Mouse (Mus musculus) hindbrain, embryonic 14.5 days (tissue): ENCODE data around the gene Nt5e. TPM values are rescaled to one million over a fixed set of nuclear protein-coding genes. Genes with fewer than 3 reads are reported as not detected.

ENCODE experiments used
- ATAC-seq: fragments of 200-750 bp; cut with Nextera tagmentation; 2 replicates; pipeline ENCODE4 v1.8.0; 2017; ENCODE audit warnings: moderate number of reproducible peaks, mild to moderate bottlenecking, moderate TSS enrichment, moderate library complexity; ENCODE audit not compliant: low FRiP score
- DNase-seq: peaks from one replicate; pipeline ENCODE4 v3.0.0-alpha.2; 2015; ENCODE audit warnings: low spot score
- H3K27ac ChIP-seq: fragments of 300-500 bp; sonication (generic); 2 replicates; pipeline ENCODE4 v1.5.1; 2014; ENCODE audit warnings: mild to moderate bottlenecking, moderate library complexity
- H3K27me3 ChIP-seq: fragments of 300-500 bp; sonication (generic); 2 replicates; pipeline ENCODE4 v1.6.1; 2014; ENCODE audit warnings: mild to moderate bottlenecking, low read length, mixed read lengths; ENCODE audit not compliant: control insufficient read depth, insufficient read depth
- H3K36me3 ChIP-seq: fragments of 300-500 bp; sonication (generic); replicated peaks from 2 replicates; pipeline ENCODE4 v1.6.1; 2014; ENCODE audit not compliant: control insufficient read depth, insufficient read depth
- H3K4me1 ChIP-seq: fragments of 300-500 bp; sonication (generic); replicated peaks from 2 replicates; pipeline ENCODE4 v1.6.1; 2014; ENCODE audit warnings: antibody characterized with exemption, low read length, mixed read lengths; ENCODE audit not compliant: control insufficient read depth, insufficient read depth
- H3K4me2 ChIP-seq: fragments of 300-500 bp; sonication (generic); replicated peaks from 2 replicates; pipeline ENCODE4 v1.6.1; 2014; ENCODE audit warnings: mild to moderate bottlenecking, moderate library complexity
- H3K4me3 ChIP-seq: fragments of 300-500 bp; sonication (generic); replicated peaks from 2 replicates; pipeline ENCODE4 v1.5.1; 2014; ENCODE audit warnings: mild to moderate bottlenecking, low read length
- H3K9ac ChIP-seq: fragments of 300-500 bp; sonication (generic); 2 replicates; pipeline ENCODE4 v1.6.1; 2014
- H3K9me3 ChIP-seq: fragments of 300-500 bp; sonication (generic); 2 replicates; pipeline ENCODE4 v1.6.1; 2016; ENCODE audit warnings: low read length; ENCODE audit not compliant: control insufficient read depth
- WGBS: fragments of 180-500 bp; shearing (Covaris S2); extraction: QIAGEN DNeasy Blood & Tissue Kit; methylation state at CpG from one replicate; pipeline ENCODE4 v1.1.7; 2014; 5-methylcytosine and 5-hydroxymethylcytosine counted together
- polyA plus RNA-seq: library from polyadenylated mRNA; unstranded; fragments of >200 nt; fragmentation: Nextera tagmentation; extraction: Ambion mirVana; gene quantifications from 2 replicates; pipeline ENCODE4 v1.2.1, GENCODE M21; 2014

The Nt5e gene
- polyA plus RNA-seq, 1 experiment from 2014 or later = 0.86 TPM

DNA sequence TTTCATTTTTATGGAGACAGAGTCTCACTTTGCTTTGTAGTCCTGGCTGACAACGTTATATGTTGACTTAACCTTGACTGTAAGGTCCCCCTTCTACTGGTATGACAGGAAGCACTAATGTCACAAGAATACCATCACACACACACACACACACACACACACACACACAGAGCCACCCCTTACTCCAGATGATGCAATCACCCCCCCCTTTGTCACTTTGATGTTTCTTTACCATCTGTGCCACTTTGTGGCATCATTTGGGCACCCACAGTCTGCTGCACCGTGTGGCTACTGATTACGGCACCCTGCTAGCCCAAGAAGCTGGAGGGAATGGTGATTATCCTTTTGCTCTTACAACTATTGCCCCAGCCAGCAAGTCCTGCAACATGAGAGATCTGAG is 30.2 kb downstream of the Nt5e start:
- Histone ChIP-seq H3K9me3 (no peaks in the 10 kb centered on the region), H3K4me1 (peaks cover 9% of the 10 kb centered on the region; the same call in 1 of the 2 replicates), H3K27me3 (no peaks in the 10 kb centered on the region), H3K4me3 (no peak overlapping the region), H3K36me3 (no peaks in the 10 kb centered on the region), H3K27ac (no peak overlapping the region), H3K9ac (no peak overlapping the region), H3K4me2 (no peak overlapping the region)
- 68% methylated on average over 3 of the region's 3 CpGs for WGBS
- no peak for ATAC-seq
- no peak for DNase-seq

DNA sequence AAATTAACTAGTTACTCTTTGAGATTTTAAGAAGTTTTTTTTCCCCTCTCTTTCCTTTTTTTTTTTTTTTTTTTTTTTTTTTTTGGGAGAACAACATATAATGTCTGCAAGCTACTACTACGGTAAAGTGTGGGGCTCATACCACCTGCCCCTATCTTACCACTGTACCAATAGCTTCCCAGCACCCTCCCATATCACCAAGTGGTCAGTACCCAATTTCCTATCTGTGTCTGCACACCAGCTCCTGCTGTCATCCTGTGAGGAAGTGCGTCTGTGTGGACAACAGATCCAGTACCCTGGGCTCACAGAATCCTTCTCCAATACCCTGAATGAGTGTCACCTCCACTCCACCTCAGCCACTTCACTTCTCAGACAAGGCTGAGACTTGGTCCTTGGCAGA is 32.1 kb downstream of the Nt5e start:
- no peak overlapping the region for H3K27ac ChIP-seq
- no peaks in the 10 kb centered on the region for H3K4me1 ChIP-seq
- DNase-seq = no peak
- no peak overlapping the region for H3K4me3 ChIP-seq
- H3K27me3 ChIP-seq = no peaks in the 10 kb centered on the region
- WGBS = 86% methylated on average over 2 of the region's 2 CpGs
- H3K9me3 ChIP-seq = no peaks in the 10 kb centered on the region
- H3K4me2 ChIP-seq = no peak overlapping the region
- ATAC-seq = no peak
- no peaks in the 10 kb centered on the region for H3K36me3 ChIP-seq
- no peak overlapping the region for H3K9ac ChIP-seq

DNA sequence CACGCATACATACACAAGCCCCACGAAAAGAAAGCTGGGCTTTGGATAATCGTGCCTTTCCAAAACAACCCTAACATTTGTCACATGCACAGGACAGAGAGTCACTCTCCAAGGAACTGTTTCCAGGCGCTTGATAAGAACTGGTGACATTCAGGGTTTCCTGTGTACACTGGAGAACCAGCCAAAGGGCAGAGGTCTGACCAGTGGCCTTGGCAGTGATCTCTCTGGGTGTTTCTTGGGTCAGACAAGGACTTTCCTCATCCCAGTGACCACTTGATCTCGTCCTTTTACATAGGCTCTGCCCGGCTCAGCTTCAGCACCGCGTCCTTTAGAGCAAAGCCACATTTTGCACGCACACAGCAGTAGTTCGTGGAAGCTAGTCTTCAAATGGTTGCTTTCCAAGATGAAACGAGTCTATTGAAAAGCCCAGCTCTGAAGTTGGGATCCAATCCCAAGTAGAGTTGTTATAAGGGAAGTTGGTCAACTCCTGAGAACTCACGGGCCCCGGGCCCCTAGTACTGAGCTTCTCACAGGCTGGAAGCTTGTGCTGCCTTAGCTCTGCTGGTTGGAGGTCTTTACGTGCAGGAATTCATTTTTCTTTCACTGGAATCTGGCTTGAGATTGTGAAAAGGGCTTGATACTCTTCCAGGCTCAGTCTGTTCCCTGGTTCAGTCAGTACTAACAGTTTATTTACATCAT is 34.4 kb downstream of the Nt5e start:
- Histone ChIP-seq H3K4me2 (no peak overlapping the region), H3K27ac (no peak overlapping the region), H3K4me1 (no peaks in the 10 kb centered on the region), H3K27me3 (no peaks in the 10 kb centered on the region), H3K9ac (no peak overlapping the region), H3K9me3 (no peaks in the 10 kb centered on the region), H3K36me3 (no peaks in the 10 kb centered on the region), H3K4me3 (no peak overlapping the region)
- 80% methylated on average over 14 of the region's 14 CpGs for WGBS
- ATAC-seq (peak; percentile 27; the same call in 1 of the 2 replicates), DNase-seq (no peak)

DNA sequence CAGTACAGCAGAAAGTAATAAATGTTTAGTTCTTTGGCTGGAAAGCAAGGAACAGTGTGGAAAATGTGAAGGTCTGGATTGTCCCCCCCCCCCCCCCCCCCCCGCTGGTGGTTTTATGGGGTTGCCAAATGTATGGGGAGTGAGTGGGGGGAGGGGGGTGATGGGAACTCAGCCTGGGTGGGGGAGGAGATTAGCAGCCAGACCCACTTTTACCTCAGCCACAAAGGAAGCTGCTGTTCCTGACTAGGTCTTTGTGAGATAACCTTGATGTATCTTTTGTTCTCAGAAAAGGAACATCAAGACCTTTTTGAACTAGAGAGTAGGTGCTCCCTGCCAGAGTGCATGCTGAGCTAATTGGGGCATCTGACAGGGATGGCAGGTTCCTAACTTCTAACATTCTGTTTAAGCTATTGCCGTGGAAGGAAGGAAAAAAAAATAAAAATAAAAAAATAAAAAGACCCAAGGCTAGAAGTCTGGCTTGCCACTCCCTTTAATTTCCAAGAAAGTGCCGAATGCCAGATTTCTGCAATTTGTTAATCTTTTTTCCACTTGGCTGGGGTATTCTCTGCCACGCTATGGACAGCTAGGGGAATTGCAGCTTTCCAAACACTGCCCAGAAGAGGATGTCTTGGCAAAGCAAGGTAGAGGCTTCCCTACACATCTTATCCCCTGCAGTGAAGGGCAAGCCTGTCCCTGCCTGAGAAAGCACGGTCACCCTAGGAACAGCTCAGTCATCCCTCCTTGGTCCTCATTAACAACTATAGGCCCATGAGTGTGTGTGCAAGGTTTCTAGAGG is 35.3 kb downstream of the Nt5e start:
- ATAC-seq (no peak), DNase-seq (no peak)
- Histone ChIP-seq H3K27ac (peak overlapping the region; percentile 48; the same call in 1 of the 2 replicates), H3K4me2 (no peak overlapping the region), H3K9me3 (no peaks in the 10 kb centered on the region), H3K4me1 (no peaks in the 10 kb centered on the region), H3K4me3 (no peak overlapping the region), H3K27me3 (no peaks in the 10 kb centered on the region), H3K36me3 (no peaks in the 10 kb centered on the region), H3K9ac (no peak overlapping the region)
- WGBS = 27% methylated on average over 5 of the region's 5 CpGs

DNA sequence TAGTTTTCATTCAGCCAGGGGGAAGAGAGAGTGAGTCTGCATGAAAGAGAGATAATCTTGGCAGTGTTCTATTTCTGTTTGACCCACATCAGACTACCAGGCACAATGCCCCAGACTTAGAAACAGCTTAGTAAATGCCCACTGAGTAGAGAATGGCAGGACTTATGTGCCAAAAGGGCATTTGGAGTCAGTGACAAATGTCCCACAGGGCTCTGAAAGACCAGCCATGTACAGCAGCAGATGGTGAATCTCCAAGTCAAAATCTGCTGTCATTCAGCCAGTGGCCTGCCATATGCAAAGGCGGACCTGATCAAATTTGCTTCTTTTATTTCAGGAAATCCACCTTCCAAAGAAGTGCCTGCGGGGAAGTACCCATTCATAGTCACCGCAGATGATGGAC is 36.1 kb downstream of the Nt5e start:
- Histone ChIP-seq H3K4me2 (no peak overlapping the region), H3K36me3 (no peaks in the 10 kb centered on the region), H3K27me3 (no peaks in the 10 kb centered on the region), H3K4me3 (no peak overlapping the region), H3K27ac (peak overlapping the region; percentile 48; the same call in 1 of the 2 replicates), H3K9me3 (no peaks in the 10 kb centered on the region), H3K4me1 (no peaks in the 10 kb centered on the region), H3K9ac (no peak overlapping the region)
- DNase-seq = no peak
- ATAC-seq = peak; percentile 54; the same call in 1 of the 2 replicates
- 75% methylated on average over 3 of the region's 3 CpGs for WGBS

DNA sequence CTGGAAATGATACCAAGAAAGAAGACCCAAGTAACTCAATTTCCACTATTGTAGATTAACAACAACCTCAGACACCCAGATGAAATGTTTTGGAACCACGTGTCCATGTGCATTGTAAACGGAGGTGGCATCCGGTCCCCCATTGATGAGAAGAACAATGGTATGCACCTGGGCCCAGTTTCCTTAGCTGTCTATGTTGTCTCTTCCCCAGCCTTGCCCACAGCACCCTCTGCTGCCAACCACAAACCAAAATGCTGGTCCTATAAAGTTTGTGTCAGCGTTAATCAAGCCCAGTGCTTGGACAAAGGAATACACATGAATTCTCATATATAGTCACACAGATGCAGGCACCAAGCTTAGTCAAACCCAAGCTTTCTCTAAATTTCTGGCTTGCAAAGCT is 39.3 kb downstream of the Nt5e start:
- Histone ChIP-seq H3K4me1 (no peaks in the 10 kb centered on the region), H3K4me3 (no peak overlapping the region), H3K27me3 (no peaks in the 10 kb centered on the region), H3K36me3 (no peaks in the 10 kb centered on the region), H3K27ac (no peak overlapping the region), H3K4me2 (no peak overlapping the region), H3K9ac (no peak overlapping the region), H3K9me3 (no peaks in the 10 kb centered on the region)
- DNase-seq = no peak
- WGBS = 79% methylated on average over 4 of the region's 4 CpGs
- ATAC-seq = no peak

DNA sequence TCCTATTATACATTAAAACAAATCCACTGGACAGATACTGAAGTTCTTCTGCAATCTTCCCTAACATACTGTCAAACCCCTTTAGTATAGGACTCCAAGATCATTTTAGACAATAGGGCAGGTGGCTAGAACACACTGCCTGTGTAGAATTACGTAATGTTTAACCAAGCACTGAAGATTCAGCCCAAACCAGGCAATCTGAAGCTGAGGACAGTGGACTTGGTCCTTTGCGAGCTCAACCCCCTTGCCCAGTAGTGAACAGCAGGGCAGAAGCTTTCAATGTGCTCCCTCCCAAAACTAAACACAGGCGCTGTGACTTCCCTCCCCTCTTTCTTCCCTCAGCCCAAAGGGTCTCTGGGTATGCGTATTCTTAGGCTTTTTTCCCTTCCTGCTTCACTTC is 39.8 kb downstream of the Nt5e start:
- WGBS = 89% methylated on average over 4 of the region's 4 CpGs
- H3K36me3 ChIP-seq = no peaks in the 10 kb centered on the region
- H3K27me3 ChIP-seq = no peaks in the 10 kb centered on the region
- ATAC-seq (no peak), DNase-seq (no peak)
- no peak overlapping the region for H3K9ac ChIP-seq
- H3K4me1 ChIP-seq = no peaks in the 10 kb centered on the region
- no peak overlapping the region for H3K27ac ChIP-seq
- H3K4me2 ChIP-seq = no peak overlapping the region
- H3K9me3 ChIP-seq = no peaks in the 10 kb centered on the region
- no peak overlapping the region for H3K4me3 ChIP-seq

DNA sequence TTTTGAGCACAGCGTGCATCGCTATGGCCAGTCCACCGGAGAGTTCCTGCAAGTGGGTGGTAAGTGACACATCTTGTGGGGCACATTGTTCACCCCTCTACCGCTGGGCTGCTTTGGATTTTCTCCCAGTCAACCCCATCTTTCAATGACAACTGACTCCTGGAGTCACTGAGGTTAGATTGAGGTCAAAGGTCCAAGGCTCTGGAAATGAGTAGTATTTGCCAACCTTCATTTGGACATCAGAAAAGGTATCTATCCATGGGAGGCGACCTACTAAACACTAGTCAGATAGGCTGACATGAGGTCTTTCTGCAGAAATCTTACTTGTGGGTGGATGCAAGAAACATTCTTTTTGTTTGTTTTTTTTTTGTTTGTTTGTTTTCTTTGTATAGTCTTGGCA is 40.3 kb downstream of the Nt5e start:
- Histone ChIP-seq H3K4me1 (no peaks in the 10 kb centered on the region), H3K4me3 (no peak overlapping the region), H3K9me3 (no peaks in the 10 kb centered on the region), H3K9ac (no peak overlapping the region), H3K4me2 (no peak overlapping the region), H3K27ac (no peak overlapping the region), H3K27me3 (no peaks in the 10 kb centered on the region), H3K36me3 (no peaks in the 10 kb centered on the region)
- DNase-seq = no peak
- no peak for ATAC-seq
- 75% methylated on average over 5 of the region's 5 CpGs for WGBS

DNA sequence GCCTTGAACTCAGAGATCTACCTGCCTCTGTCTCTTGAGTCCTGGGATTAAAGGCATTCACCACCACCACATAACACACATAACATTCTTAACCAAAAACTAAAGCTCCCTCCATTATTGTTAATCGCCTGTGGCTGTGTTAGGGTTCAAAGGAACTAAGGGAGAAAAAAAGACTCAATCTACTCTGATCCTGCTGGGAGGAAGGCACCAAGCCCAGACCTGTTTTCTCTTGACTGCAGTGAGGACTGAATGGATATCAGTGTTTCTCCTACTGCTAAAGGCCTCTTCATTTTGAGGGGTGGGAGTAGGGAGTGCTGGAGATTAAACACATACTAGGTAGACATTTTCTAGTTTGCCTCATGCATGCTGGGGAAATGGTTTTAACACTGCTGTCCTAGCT is 40.8 kb downstream of the Nt5e start:
- Histone ChIP-seq H3K9me3 (no peaks in the 10 kb centered on the region), H3K27ac (no peak overlapping the region), H3K36me3 (no peaks in the 10 kb centered on the region), H3K4me1 (no peaks in the 10 kb centered on the region), H3K27me3 (no peaks in the 10 kb centered on the region), H3K4me2 (no peak overlapping the region), H3K4me3 (no peak overlapping the region), H3K9ac (no peak overlapping the region)
- 52% methylated on average over 1 of the region's 1 CpGs for WGBS
- ATAC-seq (no peak), DNase-seq (no peak)
